Mouse (Mus musculus): ENCODE data around the gene Defa26.
"Not testable (repeated sequence)": the region's sequence is repeated elsewhere in the genome, so short reads cannot be mapped to it uniquely, and the experiment has no call there.

GRCm38 (mm10) chr8:21594408-21594807 is 23.6 kb upstream of the Defa26 start, which contains the start of gene Gm7861:
- TF ChIP-seq CTCF, EP300 (IDR thresholded peaks at IDR 0.05; ENCODE audit: low read depth): not testable (repeated sequence)

Data from liver, postnatal 0 days (tissue).